Mouse (Mus musculus): ENCODE measurements around the gene Hoxa11.

DNA sequence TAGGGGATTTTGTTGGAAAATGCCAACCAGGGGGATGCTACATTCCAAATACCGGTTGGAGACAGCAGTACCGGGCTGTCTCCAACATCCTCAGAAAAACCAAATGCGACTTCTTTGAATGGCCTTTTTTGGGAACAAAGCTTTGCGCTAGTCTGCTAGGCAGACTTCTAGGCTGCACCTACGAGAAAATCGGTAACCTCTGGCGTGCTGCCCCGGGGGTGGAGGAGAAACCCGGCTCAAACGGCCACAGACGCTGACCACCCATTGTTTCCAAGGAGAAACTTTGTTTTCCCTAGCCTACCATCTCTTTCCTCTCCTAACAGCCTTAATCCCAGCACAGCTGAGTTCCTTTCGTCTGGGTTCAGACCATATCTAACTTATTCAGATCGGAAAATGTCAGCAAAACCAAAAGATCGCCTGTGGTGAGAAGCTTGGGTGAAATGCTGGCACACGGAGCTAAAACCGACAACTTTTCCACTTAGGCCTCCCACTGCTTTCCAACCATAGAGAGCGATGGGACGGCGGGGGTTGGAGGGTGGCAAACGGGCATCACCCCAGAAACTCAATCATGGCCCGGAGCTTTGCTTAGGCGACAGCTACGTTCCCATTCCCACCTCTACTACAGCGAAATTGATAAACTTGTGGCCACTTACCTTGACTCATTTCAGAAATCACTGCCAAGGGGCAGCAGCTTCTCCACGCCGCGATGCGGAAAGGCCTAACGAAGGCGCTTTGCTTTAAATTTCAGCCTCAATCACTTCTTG is 5.8 kb downstream of the Hoxa11 start:
- TF ChIP-seq EP300 (IDR thresholded peaks at IDR 0.05) = no peak
- TF ChIP-seq CTCF (IDR thresholded peaks at IDR 0.05) = no peak
